Mouse (Mus musculus): ENCODE measurements around the gene Ap3m1.

- TF ChIP-seq CTCF (conservative IDR thresholded peaks at IDR 0.05; ENCODE audit: low read length) (no peak), POU5F1 (IDR thresholded peaks at IDR 0.05; ENCODE audit: borderline replicate concordance, low read length) (no peak), NANOG (IDR thresholded peaks at IDR 0.05; ENCODE audit: borderline replicate concordance, low read length) (no peak)
Observed at GRCm38 (mm10) chr14:21090400-21090799, 38.1 kb upstream of the Ap3m1 start.

All from E14TG2a.4 (cell line).